Mouse (Mus musculus): ENCODE measurements around the gene Cacnb4.

Gene Cacnb4

DNA sequence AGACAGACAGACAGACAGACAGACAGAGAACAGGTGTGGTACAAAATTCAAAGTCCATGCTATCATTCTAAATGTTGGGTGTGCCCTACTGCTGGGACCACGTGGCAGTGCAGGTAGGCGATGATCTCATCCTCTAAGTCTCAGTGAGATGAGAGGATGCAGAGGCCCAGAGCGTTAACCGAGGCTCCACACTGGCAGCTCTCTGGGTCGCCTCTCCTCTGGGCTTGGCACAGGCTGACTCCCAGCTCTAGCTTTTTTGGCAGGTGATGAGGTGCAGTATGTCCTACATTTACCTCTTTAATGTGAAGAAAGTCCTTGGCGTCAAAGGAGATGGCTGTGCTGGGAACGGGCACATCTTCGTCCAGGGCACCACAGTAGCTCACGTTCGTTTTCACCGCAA lies 202.1 kb downstream of the Cacnb4 start:
- no peak for DNase-seq (ENCODE audit: low read depth, low spot score)

DNA sequence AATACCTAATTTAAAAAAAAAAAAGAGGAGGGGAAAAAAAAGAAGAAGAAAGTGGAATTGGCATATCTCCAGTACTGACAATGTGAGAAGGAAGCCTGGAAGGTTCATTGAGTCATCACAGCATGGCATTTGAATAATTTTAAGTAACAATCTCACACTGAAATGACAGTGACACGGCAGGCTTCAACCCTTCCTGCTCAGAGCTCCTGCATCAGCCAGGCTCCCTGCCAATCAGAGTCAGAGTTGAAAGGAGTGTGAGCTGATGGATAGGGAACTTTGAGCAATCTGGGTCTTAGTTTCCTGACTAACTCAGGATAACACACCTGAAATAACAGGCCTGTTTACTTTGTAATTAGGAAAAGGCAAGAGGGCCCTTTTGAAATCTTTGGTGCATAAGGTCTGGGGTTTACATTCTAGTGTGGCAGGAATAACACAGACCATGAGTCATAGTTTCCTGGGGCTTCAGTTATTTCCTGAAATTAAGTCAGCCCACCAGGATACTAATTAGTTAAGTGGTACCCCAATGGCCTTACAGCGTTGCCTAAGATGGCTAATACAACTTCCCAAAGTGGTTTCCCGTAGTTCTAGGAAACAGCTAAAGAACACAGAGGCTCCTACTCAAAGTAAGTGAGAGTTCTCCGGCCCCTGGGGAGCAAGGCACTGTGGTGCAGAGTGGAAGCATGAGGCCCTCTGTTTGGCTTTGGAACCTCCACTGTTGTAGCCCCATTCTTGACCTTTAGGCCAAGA lies 204.9 kb downstream of the Cacnb4 start:
- no peak for DNase-seq (ENCODE audit: low read depth, low spot score)

DNA sequence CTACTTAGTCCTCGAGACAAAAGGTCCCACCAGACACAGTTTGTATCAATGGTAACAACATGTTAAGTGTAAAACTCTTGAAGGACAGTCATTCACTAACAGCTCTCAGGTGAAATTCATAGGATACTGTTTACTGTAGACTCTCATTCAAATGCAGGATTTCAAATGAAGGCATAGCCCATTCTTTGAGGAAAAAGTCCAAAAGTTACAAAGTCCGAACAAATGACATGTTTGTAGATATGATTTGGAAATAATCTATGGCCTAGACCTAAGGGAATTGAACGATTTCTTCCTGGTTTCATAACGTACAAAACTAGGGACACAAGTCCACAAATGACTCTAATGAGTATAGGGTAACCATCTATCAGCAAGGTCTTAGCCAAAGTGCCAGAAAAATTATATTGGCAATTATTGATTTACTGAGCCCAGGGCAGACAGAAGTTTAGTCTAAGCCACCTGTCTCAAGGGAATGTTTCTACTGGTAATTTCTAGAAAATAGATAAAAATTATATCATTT lies 206.5 kb downstream of the Cacnb4 start:
- no peak for DNase-seq (ENCODE audit: low read depth, low spot score)

DNA sequence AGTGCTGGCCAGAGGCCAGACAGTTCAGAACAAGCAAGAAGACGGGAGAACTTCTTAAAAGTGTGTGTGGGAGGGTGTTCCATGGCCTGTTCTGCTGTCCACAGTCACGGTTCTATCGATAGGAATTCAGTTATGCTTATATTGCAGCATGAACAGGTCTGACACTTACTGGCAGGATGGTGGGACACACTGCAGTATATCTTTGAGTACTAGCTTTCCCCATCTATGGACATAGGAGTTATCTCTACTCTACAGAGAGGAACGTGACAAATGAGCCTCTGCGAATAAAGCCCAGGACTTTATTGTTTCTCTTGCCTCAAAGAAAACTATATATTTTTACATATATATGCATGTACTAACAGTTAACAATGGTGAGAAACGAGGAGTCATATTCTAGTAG lies 209.0 kb downstream of the Cacnb4 start:
- DNase-seq (ENCODE audit: low read depth, low spot score): no peak

DNA sequence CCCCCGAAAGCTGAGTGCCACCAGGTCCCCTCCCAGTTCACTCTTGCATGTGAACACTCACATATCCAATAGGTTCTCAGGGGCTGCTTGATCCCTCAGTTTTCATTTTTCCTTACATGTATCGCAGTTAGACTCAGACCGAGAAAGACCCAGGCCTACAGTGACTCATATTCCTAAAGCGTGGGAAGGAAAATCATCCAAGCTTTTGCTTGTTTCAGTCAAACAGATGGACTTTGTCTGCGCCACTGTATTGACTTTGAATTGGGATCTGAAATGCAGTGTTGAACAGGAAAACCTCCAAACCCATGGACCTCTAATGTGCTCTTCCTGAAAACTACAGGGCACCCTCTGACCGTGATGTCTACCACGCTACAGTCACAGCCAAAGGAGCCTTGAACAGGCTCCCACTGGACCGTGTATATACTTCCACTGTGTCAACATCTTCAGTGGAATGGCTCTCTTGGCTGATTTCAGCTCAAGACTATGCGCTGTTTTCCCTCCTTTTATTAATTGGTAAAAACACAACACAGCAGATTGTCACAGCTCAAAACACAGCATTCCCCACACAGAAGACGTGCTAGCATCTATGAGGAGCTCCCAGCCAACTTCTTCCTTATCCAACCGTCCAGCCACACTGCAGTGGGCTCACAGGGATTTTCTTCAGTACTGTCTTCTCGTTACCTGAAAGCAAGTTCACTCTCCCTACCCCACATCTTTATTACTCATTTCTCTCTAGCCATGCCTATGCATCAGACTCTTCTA lies 215.2 kb downstream of the Cacnb4 start:
- DNase-seq (ENCODE audit: low read depth, low spot score): no peak

DNA sequence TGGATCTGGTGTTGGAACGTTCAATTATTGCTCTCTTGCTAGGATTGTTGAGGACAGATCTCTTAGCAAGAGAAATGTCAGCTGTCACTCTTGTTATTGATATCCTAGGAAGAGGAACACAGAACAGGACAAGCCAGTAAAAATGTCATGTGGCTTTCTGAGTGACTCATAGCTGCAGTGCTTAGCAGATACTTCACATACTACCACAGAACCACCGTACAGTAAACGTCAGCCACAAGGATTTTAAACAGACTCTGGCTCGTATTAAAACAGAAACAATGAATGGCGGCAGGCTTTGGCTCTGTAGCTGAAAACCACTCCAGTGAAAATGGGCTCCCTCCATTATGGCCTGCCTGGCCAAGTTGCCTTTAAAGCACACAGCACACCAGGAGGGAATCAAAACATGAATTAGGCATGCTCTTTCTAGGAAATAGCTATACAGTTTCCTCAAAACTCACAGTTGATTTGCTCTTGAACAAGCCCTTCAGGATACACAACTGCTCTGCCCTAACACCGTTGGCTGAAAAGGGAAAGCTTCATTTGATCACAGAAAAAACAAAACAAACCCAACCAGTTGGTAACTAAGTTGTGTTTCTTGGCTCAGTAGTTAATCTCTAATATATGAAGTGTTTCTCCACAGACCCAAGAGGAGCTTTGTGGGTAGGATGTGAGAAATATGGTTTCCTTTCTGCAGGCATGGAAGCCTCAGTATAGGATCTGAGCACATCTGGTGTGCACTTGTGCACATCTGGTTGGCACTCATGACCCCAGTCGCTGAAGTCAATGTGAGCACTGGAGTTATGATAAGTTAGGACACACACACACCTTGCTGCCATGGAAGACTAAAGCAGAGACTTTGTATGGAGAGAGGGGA lies 220.8 kb downstream of the Cacnb4 start:
- no peak for DNase-seq (ENCODE audit: low read depth, low spot score)

DNA sequence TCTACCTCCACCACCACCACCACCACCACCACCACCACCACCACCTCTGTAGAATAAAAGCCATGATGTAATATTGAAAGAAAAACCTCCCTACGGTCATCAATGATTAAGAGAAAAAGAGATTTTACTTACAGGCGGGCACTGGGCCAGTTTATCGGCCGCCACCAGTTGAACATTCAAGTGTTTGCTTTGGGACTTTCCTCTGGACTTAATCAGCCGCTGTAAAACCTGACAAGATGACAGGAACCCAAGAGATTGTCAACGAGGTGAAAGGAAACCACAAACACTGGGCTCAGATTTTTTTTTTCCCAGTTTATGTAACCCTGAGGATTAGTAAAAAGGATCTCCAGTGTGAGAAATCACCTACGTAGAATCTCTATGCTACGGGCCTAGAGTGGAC lies 226.8 kb downstream of the Cacnb4 start:
- DNase-seq (ENCODE audit: low read depth, low spot score): no peak

DNA sequence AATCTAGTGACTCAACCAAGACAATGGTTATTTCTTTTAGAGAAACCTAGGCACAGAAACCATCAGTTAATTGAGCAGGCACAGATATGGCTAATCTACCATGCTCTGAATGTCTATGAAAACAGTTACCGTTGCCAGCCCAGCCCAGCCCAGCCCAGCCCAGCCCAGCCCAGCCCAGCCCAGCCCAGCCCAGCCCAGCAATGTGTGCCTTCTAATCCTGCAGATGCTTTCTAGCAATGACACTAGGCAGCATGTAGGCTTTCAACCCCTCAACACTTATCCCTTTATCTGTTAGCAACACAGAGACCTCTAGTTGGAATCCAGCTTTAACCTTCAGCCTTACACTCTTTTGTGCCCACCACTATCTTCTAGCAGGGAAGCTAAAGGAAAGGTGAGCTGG lies 227.7 kb downstream of the Cacnb4 start:
- DNase-seq (ENCODE audit: low read depth, low spot score): no peak

DNA sequence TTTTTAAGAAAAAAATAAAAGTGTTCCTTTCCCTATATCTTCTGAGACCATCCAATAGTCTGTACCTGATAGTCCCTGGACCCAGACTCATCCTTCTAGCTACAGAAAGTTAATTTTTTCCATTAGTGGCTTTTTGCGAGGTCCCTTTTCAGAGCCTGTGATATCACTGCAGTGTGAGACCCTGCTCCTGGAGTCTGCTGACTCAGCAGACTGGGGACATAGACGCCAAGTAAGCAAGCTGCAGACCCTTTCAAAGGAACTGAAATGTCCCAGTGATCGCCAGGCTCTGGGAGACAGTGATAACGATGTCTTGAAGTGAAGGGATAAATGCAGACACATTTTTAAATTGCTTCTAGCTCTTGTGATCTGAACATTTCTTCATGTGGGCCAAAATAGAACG lies 230.0 kb downstream of the Cacnb4 start:
- no peak for DNase-seq (ENCODE audit: low read depth, low spot score)

DNA sequence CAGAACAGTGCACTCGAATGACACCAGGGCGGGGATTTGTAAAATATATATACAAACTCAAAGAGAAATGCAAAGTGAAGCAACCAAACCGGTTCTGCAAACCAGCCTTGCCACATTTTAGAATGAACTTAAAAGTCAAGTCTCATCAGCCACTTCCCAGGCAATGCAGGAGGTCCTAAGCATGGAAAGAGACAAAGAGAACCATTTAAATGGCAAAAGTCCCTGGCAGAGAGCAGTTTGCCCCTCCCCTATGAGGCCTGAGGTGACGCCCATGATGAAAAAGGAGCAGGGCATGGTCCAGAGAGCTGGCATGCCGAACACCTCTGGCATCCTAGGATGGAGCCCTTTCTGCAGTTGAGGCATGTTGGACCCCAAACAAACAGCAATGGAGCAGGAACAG lies 234.5 kb downstream of the Cacnb4 start:
- DNase-seq (ENCODE audit: low read depth, low spot score): no peak

DNA sequence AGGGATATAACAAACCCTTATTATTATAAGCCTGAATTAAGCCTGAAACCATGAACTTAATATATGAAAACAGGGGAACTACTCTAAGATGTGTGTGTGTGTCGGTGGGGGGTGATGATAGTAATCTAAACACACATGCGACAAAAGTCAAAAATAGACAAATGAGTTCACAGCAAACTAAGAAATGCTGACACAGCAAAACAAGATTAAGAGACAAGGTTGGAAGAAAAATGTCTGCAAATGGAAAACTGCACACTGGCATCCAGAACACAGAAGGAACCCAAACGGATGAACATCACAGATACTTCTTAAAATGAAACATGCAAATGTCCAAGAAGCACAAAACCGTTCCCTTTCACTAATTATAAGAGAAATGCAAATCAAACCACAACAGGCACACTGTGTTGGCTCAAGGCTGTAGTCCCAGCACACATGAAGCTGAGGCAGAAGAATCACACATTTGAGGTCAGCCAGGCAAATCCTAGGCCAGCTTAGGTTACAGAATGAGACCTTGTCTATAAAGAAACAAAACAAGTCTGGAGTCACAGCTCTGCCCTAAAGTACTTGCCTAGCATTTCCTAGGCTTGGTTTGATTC lies 236.1 kb downstream of the Cacnb4 start:
- no peak for DNase-seq (ENCODE audit: low read depth, low spot score)

DNA sequence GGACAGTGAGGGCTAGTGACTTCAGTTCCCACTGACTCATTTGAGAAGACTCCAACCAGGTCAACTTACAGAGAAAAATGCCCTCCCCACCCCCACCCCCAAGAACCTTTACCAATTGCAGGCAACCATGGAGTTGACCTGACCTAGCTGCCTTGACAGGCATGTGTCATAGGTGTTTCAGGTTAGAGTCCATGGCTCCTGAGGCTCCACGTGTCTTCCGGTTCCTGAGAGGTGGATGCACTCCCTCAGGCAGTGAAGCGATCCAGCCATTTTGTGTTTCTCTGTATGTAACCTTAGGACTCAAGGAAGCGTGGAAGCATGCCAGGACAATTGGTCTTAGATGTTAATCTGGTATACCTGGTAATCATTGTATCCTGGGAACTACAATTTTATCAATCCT lies 238.2 kb downstream of the Cacnb4 start:
- DNase-seq (ENCODE audit: low read depth, low spot score): no peak

DNA sequence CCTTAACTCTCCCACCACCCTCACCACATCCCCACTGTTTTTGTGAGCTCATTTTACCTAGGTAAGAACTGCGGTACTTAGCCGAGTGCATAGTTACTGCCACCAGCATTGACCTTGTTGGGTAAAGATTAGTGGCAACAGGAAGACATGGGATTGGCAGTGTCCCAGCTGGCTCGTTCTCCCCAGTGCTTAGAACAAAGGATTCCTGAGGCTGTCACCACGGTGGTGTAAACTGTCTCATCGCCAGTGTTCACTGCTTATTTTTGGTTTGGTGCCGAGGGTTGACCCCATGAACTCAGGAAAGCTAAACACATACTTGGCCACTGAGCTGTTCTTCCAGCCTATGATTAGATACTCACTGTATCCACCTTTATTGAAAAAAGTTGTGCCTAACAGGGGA lies 238.6 kb downstream of the Cacnb4 start:
- DNase-seq (ENCODE audit: low read depth, low spot score): no peak

DNA sequence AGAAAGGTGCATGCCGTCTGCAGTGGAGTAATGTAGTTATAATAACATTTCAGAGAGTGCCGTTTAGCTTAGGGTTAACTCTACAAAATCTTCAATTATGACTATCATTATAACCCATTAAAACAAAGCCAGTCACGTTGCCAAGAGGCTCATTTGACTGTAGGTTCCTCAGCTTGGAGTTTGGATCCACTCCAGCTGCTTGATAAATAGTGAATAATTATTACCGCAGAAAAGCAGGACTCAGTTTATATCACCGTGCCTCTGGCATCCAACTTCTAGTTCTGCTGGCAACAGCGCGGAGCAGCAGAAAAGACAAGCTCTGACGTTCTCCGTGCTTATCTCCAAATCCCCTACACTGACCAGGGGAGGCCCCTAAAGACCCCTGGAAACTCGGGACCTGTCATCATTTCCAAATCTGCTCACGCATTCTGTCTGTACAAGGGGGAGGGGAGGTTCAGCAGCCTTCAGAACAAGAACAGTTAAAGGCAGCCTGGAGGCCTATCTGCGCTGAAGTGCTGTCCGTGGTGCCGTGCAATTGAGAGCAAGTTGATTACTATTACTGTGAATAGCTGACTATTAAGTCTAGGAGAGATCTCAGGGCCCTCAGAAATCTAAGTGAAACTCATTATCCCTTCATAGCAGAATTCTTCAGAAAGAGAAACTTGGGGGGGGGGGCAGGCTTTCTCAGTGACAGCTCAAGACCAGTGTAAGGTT lies 240.6 kb downstream of the Cacnb4 start:
- no peak for DNase-seq (ENCODE audit: low read depth, low spot score)

DNA sequence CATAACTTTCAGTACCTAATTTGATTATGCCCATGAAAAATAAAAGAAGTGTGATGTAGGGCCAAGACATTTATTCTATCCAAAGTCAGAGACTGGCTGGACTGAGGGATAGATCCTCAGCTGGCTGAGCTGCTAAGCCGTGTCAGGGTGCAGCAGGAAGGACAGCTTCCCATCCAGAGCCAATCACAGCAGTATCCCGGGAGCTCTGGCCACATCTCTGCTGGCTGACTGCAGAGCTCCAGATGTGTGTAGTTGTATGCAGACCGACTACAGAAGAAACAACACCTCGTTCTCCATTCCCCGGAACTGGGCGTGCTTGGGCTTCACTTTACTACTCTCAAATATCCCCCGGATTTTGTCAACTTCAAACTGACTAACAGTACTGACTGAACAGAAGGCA lies 243.3 kb downstream of the Cacnb4 start:
- no peak for DNase-seq (ENCODE audit: low read depth, low spot score)

DNA sequence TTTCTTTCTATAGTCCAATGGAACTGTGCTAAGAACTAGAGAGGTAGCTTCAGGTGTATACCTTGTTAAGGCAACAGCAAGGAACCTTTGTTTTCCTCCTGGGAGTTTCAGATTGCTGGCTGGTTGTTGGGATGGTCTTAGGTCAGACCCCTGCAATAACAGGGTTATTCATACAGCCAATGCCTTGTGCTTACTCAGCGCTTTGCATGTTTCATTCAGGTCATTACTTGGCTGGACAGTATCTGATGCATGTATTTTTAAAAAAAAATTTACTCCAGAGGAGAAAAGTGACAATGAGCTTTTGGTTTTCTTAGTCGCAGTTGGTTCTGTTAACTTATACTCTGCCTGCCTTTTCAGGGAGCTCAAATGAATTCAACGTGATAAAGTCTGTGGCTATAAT lies 249.2 kb downstream of the Cacnb4 start:
- no peak for DNase-seq (ENCODE audit: low read depth, low spot score)

DNA sequence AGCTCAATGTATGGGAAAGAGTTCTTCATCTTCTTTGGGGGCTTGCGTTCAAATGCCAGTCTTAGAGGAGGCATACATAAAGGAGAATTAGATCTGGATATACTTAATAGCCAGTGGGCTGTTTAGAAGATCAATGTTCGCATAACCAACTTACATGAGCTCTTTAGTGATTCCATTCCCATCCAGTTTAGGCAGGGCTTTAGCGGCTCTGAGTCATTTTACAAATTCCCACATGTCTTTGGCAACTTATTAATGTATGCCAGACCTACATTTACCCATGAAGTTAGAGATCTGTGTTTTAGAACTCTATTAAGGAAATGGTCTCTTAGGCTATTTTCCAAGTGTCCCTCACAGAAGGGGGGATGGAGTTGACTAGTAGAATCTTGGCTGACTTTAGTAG lies 250.6 kb downstream of the Cacnb4 start:
- no peak for DNase-seq (ENCODE audit: low read depth, low spot score)

DNA sequence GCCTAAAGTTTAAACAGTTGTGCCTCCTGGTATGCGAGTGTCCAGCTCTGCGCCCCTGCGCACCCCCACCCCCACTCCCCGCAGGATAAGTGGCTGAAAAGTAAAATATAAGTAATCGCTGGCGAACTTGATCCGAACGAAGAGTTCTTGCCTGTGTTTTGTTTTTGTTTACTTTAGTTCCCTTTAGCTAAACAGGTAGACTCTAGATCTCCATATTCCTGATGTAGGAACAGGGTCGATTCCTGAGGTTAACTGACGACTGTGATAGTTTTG lies 251.2 kb downstream of the Cacnb4 start:
- no peak for DNase-seq (ENCODE audit: low read depth, low spot score)

DNA sequence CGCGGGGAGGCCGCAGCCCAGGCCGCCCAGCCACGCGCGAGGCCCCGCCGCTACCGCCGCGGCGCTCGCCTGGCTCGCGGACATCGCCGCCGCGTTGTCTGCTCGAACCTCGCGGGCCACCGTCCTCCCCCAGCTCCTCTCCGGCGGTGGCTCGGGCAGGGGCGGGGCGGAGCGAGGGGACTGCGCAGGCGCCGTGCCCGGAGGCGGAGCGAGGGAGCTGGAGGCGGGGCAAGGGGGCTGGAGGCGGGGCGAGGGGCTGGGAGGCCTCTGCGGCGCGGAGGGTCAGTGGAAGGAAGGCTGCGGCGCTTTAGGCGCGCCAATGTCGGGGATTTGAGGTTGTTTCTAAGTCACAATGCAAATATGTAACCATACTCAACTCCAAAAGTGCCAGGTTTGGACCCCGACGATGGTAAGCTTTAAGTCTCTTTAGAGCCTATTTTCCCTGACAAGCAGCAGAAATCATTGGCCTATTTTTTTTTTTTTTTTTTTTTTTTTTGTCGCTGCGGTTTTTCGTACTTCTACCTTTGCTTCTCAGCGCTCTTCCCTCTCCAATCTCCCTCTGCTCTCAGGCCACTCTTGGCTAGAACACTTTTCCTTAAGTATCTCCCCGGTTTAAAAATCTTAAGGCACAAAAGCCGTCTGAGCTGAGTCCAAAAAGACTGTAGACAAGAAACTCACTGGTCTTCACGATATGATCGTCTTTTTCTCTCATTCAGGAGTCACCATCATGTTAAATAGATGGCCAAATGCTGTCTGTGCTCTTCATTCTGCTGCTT lies 251.7 kb downstream of the Cacnb4 start, which contains the start of gene Arl5a:
Gene Arl5a, minus strand, starts transcription at position 155 of the 776 bp plus-strand sequence.
- DNase-seq (ENCODE audit: low read depth, low spot score): peak; percentile 85

DNA sequence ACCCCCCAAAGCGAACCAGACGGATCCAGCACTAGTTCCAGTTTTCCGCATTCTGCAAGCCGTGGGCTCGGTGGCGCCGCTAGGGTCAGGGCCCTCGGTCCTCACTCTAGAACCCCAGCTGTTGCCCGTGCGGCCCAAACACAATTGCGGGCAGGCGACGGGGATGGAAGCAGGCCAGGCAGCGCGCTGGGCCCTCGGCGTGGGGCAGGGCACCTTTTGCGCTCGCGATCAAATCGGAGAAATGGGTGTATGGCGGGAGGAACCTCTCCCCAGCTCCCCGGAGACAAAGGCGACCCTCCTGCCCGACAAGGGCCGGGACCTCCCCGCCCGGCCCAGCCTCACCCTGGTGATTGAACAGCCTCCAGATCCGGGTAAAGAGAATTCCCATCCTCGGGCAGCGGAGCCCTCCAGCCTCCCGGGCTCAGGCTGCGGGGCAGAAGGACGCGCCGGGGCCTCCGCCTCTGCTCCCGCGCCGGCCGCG lies 252.3 kb downstream of the Cacnb4 start:
- DNase-seq (ENCODE audit: low read depth, low spot score): no peak
